Mouse (Mus musculus) ES-Bruce4 (cell line): ENCODE data around the gene Sprr2f. TPM values are rescaled to one million over a fixed set of nuclear protein-coding genes. Genes with fewer than 3 reads are reported as not detected.

Experiments
- H3K27ac ChIP-seq: 2 replicates; pipeline ENCODE4 v1.5.1; 2012; ENCODE audit warnings: low read length, inconsistent platforms; ENCODE audit not compliant: insufficient read depth
- H3K27me3 ChIP-seq: 2 replicates; pipeline ENCODE4 v1.6.1; 2012; ENCODE audit warnings: mild to moderate bottlenecking, low read length, inconsistent platforms; ENCODE audit not compliant: control insufficient read depth, poor library complexity, insufficient read depth, severe bottlenecking
- H3K36me3 ChIP-seq: 2 replicates; pipeline ENCODE4 v1.6.1; 2012; ENCODE audit warnings: inconsistent platforms, mild to moderate bottlenecking, low read length, moderate library complexity; ENCODE audit not compliant: control insufficient read depth, poor library complexity, insufficient read depth, severe bottlenecking
- H3K4me1 ChIP-seq: one replicate; pipeline ENCODE4 v1.8.1; 2011; ENCODE audit warnings: low read length; ENCODE audit not compliant: control insufficient read depth, insufficient read depth
- H3K4me3 ChIP-seq: 2 replicates; pipeline ENCODE4 v1.5.1; 2011; ENCODE audit warnings: low read depth, mild to moderate bottlenecking, low read length
- H3K9ac ChIP-seq: 2 replicates; pipeline ENCODE4 v1.6.1; 2012; ENCODE audit warnings: low read depth, mild to moderate bottlenecking, inconsistent platforms; ENCODE audit not compliant: poor library complexity, severe bottlenecking
- H3K9me3 ChIP-seq: replicated peaks from 2 replicates; pipeline ENCODE4 v1.6.1; 2012; ENCODE audit warnings: mild to moderate bottlenecking, low read length, inconsistent platforms; ENCODE audit not compliant: control insufficient read depth, poor library complexity, insufficient read depth, severe bottlenecking
- CTCF ChIP-seq: IDR thresholded peaks from one replicate; pipeline ENCODE4 v1.8.1; 2011; ENCODE audit warnings: low read depth, low read length
- EP300 ChIP-seq: IDR thresholded peaks from 2 replicates; pipeline ENCODE4 v1.6.1; 2011; ENCODE audit warnings: low read depth, low read length; ENCODE audit not compliant: insufficient read depth
- POLR2A ChIP-seq: IDR thresholded peaks from one replicate; pipeline ENCODE4 v1.8.1; 2011; ENCODE audit warnings: low read length; ENCODE audit not compliant: insufficient read depth
- polyA plus RNA-seq: library from polyadenylated mRNA; stranded (reverse); fragments of >200 nt; gene quantifications from 2 replicates; pipeline ENCODE4 v1.2.4, GENCODE M21; 2011; ENCODE audit warnings: low read depth; ENCODE audit not compliant: missing spikeins, insufficient read depth, insufficient read length

Sprr2f gene
- not detected in 2 replicates for polyA plus RNA-seq

- TF ChIP-seq EP300 (no peak), POLR2A (no peak), CTCF (no peak)
- no peak within 1 kb of the TSS for H3K9ac ChIP-seq
Measured at GRCm38 (mm10) chr3:92364887-92365286, at the start of gene Sprr2f. TSS of gene Sprr2f (plus strand) at chr3:92365187.

DNA sequence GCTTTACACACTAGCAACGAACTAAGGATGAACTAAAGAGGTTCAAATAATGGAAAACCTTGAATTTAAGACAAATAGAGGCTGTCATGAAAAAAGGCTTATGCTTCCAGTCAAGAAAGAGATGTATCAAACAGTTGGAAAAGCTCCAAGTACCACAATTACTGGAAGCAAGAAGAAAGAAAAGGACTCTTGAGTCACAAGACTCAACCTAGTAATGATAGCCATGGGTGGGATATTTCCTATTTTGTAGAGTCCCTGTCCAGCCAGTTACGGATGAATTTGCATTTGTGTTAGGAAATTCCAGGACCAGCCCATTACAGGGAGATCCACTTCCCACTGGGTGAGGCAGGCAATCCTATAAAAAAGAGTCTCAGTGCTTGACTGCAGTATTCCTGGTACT lies 48.7 kb upstream of the Sprr2f start, which contains the start of gene Sprr2b:
Gene Sprr2b (plus strand): TSS at position 301 of the 400 bp plus-strand sequence.
- Histone ChIP-seq H3K4me3 (no peak within 1 kb of the TSS), H3K27me3 (no peaks in the 10 kb centered on the region), H3K36me3 (no peaks in the 10 kb centered on the region), H3K9me3 (no peaks in the 10 kb centered on the region), H3K4me1 (no peaks in the 10 kb centered on the region), H3K27ac (no peak within 1 kb of the TSS), H3K9ac (no peak within 1 kb of the TSS)
- TF ChIP-seq EP300 (no peak), POLR2A (no peak), CTCF (no peak)

More at GRCm38 (mm10) chr3:92364887-92365286, at the start of gene Sprr2f:
- Histone ChIP-seq H3K27ac (no peak within 1 kb of the TSS), H3K36me3 (no peaks in the 10 kb centered on the region), H3K9me3 (no peaks in the 10 kb centered on the region), H3K4me3 (no peak within 1 kb of the TSS), H3K4me1 (no peaks in the 10 kb centered on the region), H3K27me3 (no peaks in the 10 kb centered on the region)

- Histone ChIP-seq H3K27me3 (no peaks in the 10 kb centered on the region), H3K27ac (no peak overlapping the region), H3K4me3 (no peak overlapping the region), H3K9me3 (no peaks in the 10 kb centered on the region), H3K4me1 (no peaks in the 10 kb centered on the region), H3K36me3 (no peaks in the 10 kb centered on the region), H3K9ac (no peak overlapping the region)
- TF ChIP-seq CTCF (no peak), POLR2A (no peak)
Measured at GRCm38 (mm10) chr3:92317384-92317783, 47.6 kb upstream of the Sprr2f start.

- no peak overlapping the region for H3K4me3 ChIP-seq
- H3K27me3 ChIP-seq: no peaks in the 10 kb centered on the region
- no peak for TF ChIP-seq EP300
- TF ChIP-seq POLR2A: no peak
- no peak for TF ChIP-seq CTCF
- H3K27ac ChIP-seq: no peak overlapping the region
- H3K9me3 ChIP-seq: no peaks in the 10 kb centered on the region
- no peaks in the 10 kb centered on the region for H3K4me1 ChIP-seq
- H3K9ac ChIP-seq: no peak overlapping the region
- H3K36me3 ChIP-seq: no peaks in the 10 kb centered on the region
Measured at GRCm38 (mm10) chr3:92336278-92336677, 28.7 kb upstream of the Sprr2f start.

DNA sequence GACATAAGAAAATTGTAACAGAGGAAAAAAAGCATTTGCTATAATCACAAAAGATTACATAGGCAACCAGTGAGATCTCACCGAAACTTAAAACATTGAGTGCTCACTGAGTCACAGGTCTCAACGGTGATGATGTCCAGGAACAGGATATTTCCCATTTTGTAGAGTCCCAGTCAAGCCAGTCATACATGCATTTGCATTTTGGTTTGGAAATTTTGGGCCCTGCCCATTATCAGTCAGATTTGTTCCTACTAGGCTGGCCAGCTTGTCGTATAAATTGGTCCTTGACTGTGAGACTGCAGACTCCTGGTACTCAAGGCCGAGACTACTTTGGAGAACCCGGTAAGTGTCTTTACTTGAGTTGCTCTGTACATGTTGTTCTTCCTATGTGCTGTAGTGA lies 26.1 kb upstream of the Sprr2f start, which contains the start of gene Sprr2d:
Gene Sprr2d (plus strand): TSS at position 301 of the 400 bp plus-strand sequence.
- TF ChIP-seq CTCF (no peak), POLR2A (no peak), EP300 (no peak)
- Histone ChIP-seq H3K36me3 (no peaks in the 10 kb centered on the region), H3K9ac (no peak within 1 kb of the TSS), H3K27ac (no peak within 1 kb of the TSS), H3K4me1 (no peaks in the 10 kb centered on the region), H3K27me3 (no peaks in the 10 kb centered on the region), H3K4me3 (no peak within 1 kb of the TSS), H3K9me3 (no peaks in the 10 kb centered on the region)

DNA sequence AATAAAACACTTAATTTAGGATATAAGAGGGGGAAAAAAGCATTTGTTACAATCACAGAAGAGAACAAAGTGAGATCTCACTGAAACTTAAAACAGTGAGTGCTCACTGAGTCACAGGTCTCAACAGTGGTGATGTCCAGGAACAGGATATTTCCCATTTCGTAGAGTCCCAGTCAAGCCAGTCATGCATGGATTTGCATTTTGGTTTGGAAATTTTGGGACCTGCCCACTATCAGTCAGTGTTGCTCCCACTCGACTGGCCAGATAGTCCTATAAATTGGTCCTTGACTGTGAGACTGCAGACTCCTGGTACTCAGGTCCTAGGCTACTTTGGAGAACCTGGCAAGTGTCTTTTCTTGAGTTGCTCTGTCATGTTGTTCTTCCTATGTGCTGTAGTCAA lies 13.1 kb upstream of the Sprr2f start, which contains the start of gene Sprr2e:
Gene Sprr2e (plus strand): TSS at position 301 of the 400 bp plus-strand sequence.
- TF ChIP-seq POLR2A (no peak), CTCF (no peak), EP300 (no peak)
- H3K27ac ChIP-seq: no peak within 1 kb of the TSS
- no peaks in the 10 kb centered on the region for H3K36me3 ChIP-seq
- H3K9me3 ChIP-seq: no peaks in the 10 kb centered on the region
- H3K4me1 ChIP-seq: no peaks in the 10 kb centered on the region
- H3K27me3 ChIP-seq: no peaks in the 10 kb centered on the region
- no peak within 1 kb of the TSS for H3K4me3 ChIP-seq
- no peak within 1 kb of the TSS for H3K9ac ChIP-seq
